Mouse (Mus musculus) intestine, embryonic 16.5 days (tissue): ENCODE results near the gene Serinc5. TPM values are rescaled to one million over a fixed set of nuclear protein-coding genes. Genes with fewer than 3 reads are reported as not detected.
"Not testable (repeated sequence)": the region's sequence is repeated elsewhere in the genome, so short reads cannot be mapped to it uniquely, and the experiment has no call there.

Experiments used
- ATAC-seq: fragments of 200-750 bp; cut with Nextera tagmentation; 2 replicates; pipeline ENCODE4 v1.8.0; 2017; ENCODE audit warnings: moderate TSS enrichment, moderate library complexity
- H3K27ac ChIP-seq: fragments of 300-500 bp; sonication (generic); 2 replicates; pipeline ENCODE4 v1.5.1; 2014; ENCODE audit warnings: mild to moderate bottlenecking, low read length
- H3K27me3 ChIP-seq: fragments of 300-500 bp; sonication (generic); replicated peaks from 2 replicates; pipeline ENCODE4 v1.6.1; 2014; ENCODE audit warnings: low read length, control low read depth, mixed read lengths; ENCODE audit not compliant: control insufficient read depth, insufficient read depth
- H3K36me3 ChIP-seq: fragments of 300-500 bp; sonication (generic); 2 replicates; pipeline ENCODE4 v1.6.1; 2014; ENCODE audit warnings: low read length, control low read depth; ENCODE audit not compliant: control insufficient read depth, insufficient read depth
- H3K4me1 ChIP-seq: fragments of 300-500 bp; sonication (generic); 2 replicates; pipeline ENCODE4 v1.6.1; 2014; ENCODE audit warnings: low read length, control low read depth, mixed read lengths; ENCODE audit not compliant: control insufficient read depth, insufficient read depth
- H3K4me2 ChIP-seq: fragments of 300-500 bp; sonication (generic); 2 replicates; pipeline ENCODE4 v1.6.1; 2014; ENCODE audit warnings: low read depth, low read length, control low read depth
- H3K4me3 ChIP-seq: fragments of 300-500 bp; sonication (generic); 2 replicates; pipeline ENCODE4 v1.5.1; 2014; ENCODE audit warnings: mild to moderate bottlenecking, low read length
- H3K9ac ChIP-seq: fragments of 300-500 bp; sonication (generic); 2 replicates; pipeline ENCODE4 v1.6.1; 2014; ENCODE audit warnings: low read depth, low read length
- H3K9me3 ChIP-seq: fragments of 300-500 bp; sonication (generic); 2 replicates; pipeline ENCODE4 v1.6.1; 2016; ENCODE audit warnings: low read length, control low read depth; ENCODE audit not compliant: control insufficient read depth
- WGBS: fragments of 180-500 bp; shearing (Covaris S2); extraction: QIAGEN DNeasy Blood & Tissue Kit; methylation state at CpG from one replicate; pipeline ENCODE4 v1.1.7; 2014; 5-methylcytosine and 5-hydroxymethylcytosine counted together
- polyA plus RNA-seq: library from polyadenylated mRNA; unstranded; fragments of >200 nt; fragmentation: Nextera tagmentation; extraction: Ambion mirVana; gene quantifications from 2 replicates; pipeline ENCODE4 v1.2.1, GENCODE M21; 2015

The Serinc5 gene
- polyA plus RNA-seq, 1 experiment from 2014 or later: 18.0 TPM

- 57% methylated on average over 5 of the region's 5 CpGs for WGBS
- Histone ChIP-seq H3K36me3 (no peaks in the 10 kb centered on the region), H3K4me1 (peaks cover 33% of the 10 kb centered on the region), H3K4me2 (no peak overlapping the region), H3K9ac (0 out of 2 replicates have a peak overlapping the region, but pooled peaks have one; percentile 32), H3K27me3 (no peaks in the 10 kb centered on the region), H3K9me3 (no peaks in the 10 kb centered on the region), H3K4me3 (no peak overlapping the region), H3K27ac (peak overlapping the region; percentile 81)
- ATAC-seq: no peak
Observed at GRCm38 (mm10) chr13:92592268-92592785, 18.6 kb upstream of the Serinc5 start.

- H3K4me3 ChIP-seq: no peak overlapping the region
- WGBS: 20% methylated on average over 12 of the region's 12 CpGs
- no peaks in the 10 kb centered on the region for H3K9me3 ChIP-seq
- 0 out of 2 replicates have a peak overlapping the region, but pooled peaks have one; percentile 32 for H3K9ac ChIP-seq
- peak overlapping the region; percentile 81 for H3K27ac ChIP-seq
- H3K4me1 ChIP-seq: peaks cover 32% of the 10 kb centered on the region
- ATAC-seq: peak; percentile 88
- H3K27me3 ChIP-seq: no peaks in the 10 kb centered on the region
- H3K4me2 ChIP-seq: 0 out of 2 replicates have a peak overlapping the region, but pooled peaks have one; percentile 23
- no peaks in the 10 kb centered on the region for H3K36me3 ChIP-seq
Observed at GRCm38 (mm10) chr13:92592786-92593635, 17.9 kb upstream of the Serinc5 start.

- Histone ChIP-seq H3K4me2 (no peak overlapping the region), H3K4me3 (no peak overlapping the region), H3K9ac (no peak overlapping the region), H3K27me3 (no peaks in the 10 kb centered on the region), H3K4me1 (peaks cover 27% of the 10 kb centered on the region), H3K27ac (peak overlapping the region; percentile 74), H3K36me3 (no peaks in the 10 kb centered on the region), H3K9me3 (no peaks in the 10 kb centered on the region)
- 20% methylated on average over 3 of the region's 3 CpGs for WGBS
- no peak for ATAC-seq
Observed at GRCm38 (mm10) chr13:92593731-92594396, 17.0 kb upstream of the Serinc5 start.

- ATAC-seq: no peak
- Histone ChIP-seq H3K27ac (peak overlapping the region; percentile 26), H3K27me3 (no peaks in the 10 kb centered on the region), H3K4me3 (no peak overlapping the region), H3K36me3 (no peaks in the 10 kb centered on the region), H3K4me1 (peaks cover 21% of the 10 kb centered on the region), H3K9ac (no peak overlapping the region), H3K9me3 (no peaks in the 10 kb centered on the region), H3K4me2 (no peak overlapping the region)
- 46% methylated on average over 6 of the region's 6 CpGs for WGBS
Observed at GRCm38 (mm10) chr13:92594481-92594880, 16.4 kb upstream of the Serinc5 start.

GRCm38 (mm10) chr13:92594907-92595306 is 16.0 kb upstream of the Serinc5 start:
- Histone ChIP-seq H3K9ac (no peak overlapping the region), H3K4me1 (peaks cover 21% of the 10 kb centered on the region)
- ATAC-seq: no peak

GRCm38 (mm10) chr13:92595424-92595823 is 15.5 kb upstream of the Serinc5 start:
- Histone ChIP-seq H3K36me3 (no peaks in the 10 kb centered on the region), H3K4me1 (peaks cover 21% of the 10 kb centered on the region), H3K4me2 (no peak overlapping the region), H3K9ac (no peak overlapping the region), H3K27me3 (no peaks in the 10 kb centered on the region), H3K27ac (no peak overlapping the region), H3K9me3 (no peaks in the 10 kb centered on the region), H3K4me3 (no peak overlapping the region)
- 55% methylated on average over 3 of the region's 3 CpGs for WGBS
- ATAC-seq: no peak

More at GRCm38 (mm10) chr13:92594907-92595306, 16.0 kb upstream of the Serinc5 start:
- Histone ChIP-seq H3K27me3 (no peaks in the 10 kb centered on the region), H3K4me3 (no peak overlapping the region), H3K27ac (0 out of 2 replicates have a peak overlapping the region, but pooled peaks have one; percentile 26), H3K9me3 (no peaks in the 10 kb centered on the region), H3K36me3 (no peaks in the 10 kb centered on the region), H3K4me2 (no peak overlapping the region)
- WGBS: 77% methylated on average over 3 of the region's 3 CpGs

GRCm38 (mm10) chr13:92605306-92605705 is 5.6 kb upstream of the Serinc5 start:
- not testable (repeated sequence) for H3K27ac ChIP-seq, H3K9ac ChIP-seq, H3K27me3 ChIP-seq, H3K4me3 ChIP-seq, H3K9me3 ChIP-seq, ATAC-seq, H3K4me1 ChIP-seq, H3K4me2 ChIP-seq, H3K36me3 ChIP-seq
- WGBS: 81% methylated on average over 4 of the region's 4 CpGs

- peak overlapping the region; percentile 73 for H3K4me2 ChIP-seq
- H3K36me3 ChIP-seq: no peaks in the 10 kb centered on the region
- ATAC-seq: peak; percentile 68
- H3K4me3 ChIP-seq: peak overlapping the region; percentile 81
- peaks cover 10% of the 10 kb centered on the region for H3K4me1 ChIP-seq
- H3K27me3 ChIP-seq: no peaks in the 10 kb centered on the region
- peak overlapping the region; percentile 95 for H3K27ac ChIP-seq
- H3K9me3 ChIP-seq: no peaks in the 10 kb centered on the region
- peak overlapping the region; percentile 83 for H3K9ac ChIP-seq
- WGBS: 10% methylated on average over 13 of the region's 13 CpGs
Observed at GRCm38 (mm10) chr13:92609486-92610310, 1.2 kb upstream of the Serinc5 start.
